Mouse (Mus musculus) megakaryocyte, embryonic 14.5 days (primary cell): Measurements from ENCODE around the gene Ctsf.

Experiments
- FLI1 ChIP-seq: IDR thresholded peaks from 2 replicates; pipeline ENCODE4 v1.6.1; 2012; ENCODE audit warnings: low read length, inconsistent platforms, mixed read lengths
- GATA1 ChIP-seq: IDR thresholded peaks from 3 replicates; pipeline ENCODE4 v1.6.1; 2012; ENCODE audit warnings: mixed read lengths, low read length, inconsistent platforms, borderline replicate concordance

- no peak for TF ChIP-seq GATA1
- no peak for TF ChIP-seq FLI1
These were observed 45.0 kb downstream of the Ctsf start for GRCm38 (mm10) chr19:4899888-4900287.
